Mouse (Mus musculus) kidney, embryonic 16.5 days (tissue): ENCODE results near the gene Hsd17b12. TPM values are rescaled to one million over a fixed set of nuclear protein-coding genes. Genes with fewer than 3 reads are reported as not detected.

Experiments used
- ATAC-seq: fragments of 200-750 bp; cut with Nextera tagmentation; 2 replicates; pipeline ENCODE4 v1.8.0; 2017; ENCODE audit warnings: moderate TSS enrichment; ENCODE audit not compliant: low FRiP score, low TSS enrichment
- H3K27ac ChIP-seq: fragments of 300-500 bp; sonication (generic); 2 replicates; pipeline ENCODE4 v1.5.1; 2014; ENCODE audit warnings: low read length
- H3K27me3 ChIP-seq: fragments of 300-500 bp; sonication (generic); 2 replicates; pipeline ENCODE4 v1.6.1; 2014; ENCODE audit warnings: low read length, control low read depth, mixed read lengths; ENCODE audit not compliant: insufficient read depth
- H3K36me3 ChIP-seq: fragments of 300-500 bp; sonication (generic); 2 replicates; pipeline ENCODE4 v1.6.1; 2014; ENCODE audit warnings: low read length, control low read depth, mixed read lengths; ENCODE audit not compliant: insufficient read depth
- H3K4me1 ChIP-seq: fragments of 300-500 bp; sonication (generic); 2 replicates; pipeline ENCODE4 v1.6.1; 2014; ENCODE audit warnings: low read length, control low read depth, mixed read lengths; ENCODE audit not compliant: insufficient read depth
- H3K4me2 ChIP-seq: fragments of 300-500 bp; sonication (generic); replicated peaks from 2 replicates; pipeline ENCODE4 v1.6.1; 2014; ENCODE audit warnings: low read depth, low read length
- H3K4me3 ChIP-seq: fragments of 300-500 bp; sonication (generic); 2 replicates; pipeline ENCODE4 v1.5.1; 2014; ENCODE audit warnings: mild to moderate bottlenecking, low read length
- H3K9ac ChIP-seq: fragments of 300-500 bp; sonication (generic); replicated peaks from 2 replicates; pipeline ENCODE4 v1.6.1; 2014; ENCODE audit warnings: low read length
- H3K9me3 ChIP-seq: fragments of 300-500 bp; sonication (generic); 2 replicates; pipeline ENCODE4 v1.6.1; 2016; ENCODE audit warnings: low read length, control low read depth
- whole genome bisulfite sequencing: fragments of 180-500 bp; shearing (Covaris S2); extraction: QIAGEN DNeasy Blood & Tissue Kit; methylation state at CpG from one replicate; pipeline ENCODE4 v1.1.7; 2014; 5-methylcytosine and 5-hydroxymethylcytosine counted together
- microRNA-seq: library from miRNA; unstranded; fragments of <30 nt; microRNA quantifications from one replicate; pipeline ENCODE4, GENCODE M21; 2016
- polyA plus RNA-seq: library from polyadenylated mRNA; unstranded; fragments of >200 nt; fragmentation: Nextera tagmentation; extraction: Ambion mirVana; gene quantifications from 2 replicates; pipeline ENCODE4 v1.2.1, GENCODE M21; 2015

Gene Hsd17b12
- polyA plus RNA-seq, 1 experiment from 2014 or later, result 146 TPM

- Histone ChIP-seq H3K27ac (no peak overlapping the region), H3K36me3 (peaks cover 40% of the 10 kb centered on the region), H3K4me1 (0 out of 2 replicates have a peak, but pooled peaks cover under 1% of the 10 kb centered on the region), H3K4me2 (no peak overlapping the region), H3K9me3 (no peaks in the 10 kb centered on the region), H3K4me3 (no peak overlapping the region), H3K9ac (no peak overlapping the region), H3K27me3 (no peaks in the 10 kb centered on the region)
- WGBS, result 50% methylated on average over 5 of the region's 5 CpGs
- no peak for ATAC-seq
Observed at GRCm38 (mm10) chr2:93992259-93992658, 165.5 kb downstream of the Hsd17b12 start.

GRCm38 (mm10) chr2:93991336-93991735, 166.4 kb downstream of the Hsd17b12 start:
- 73% methylated on average over 3 of the region's 3 CpGs for WGBS
- Histone ChIP-seq H3K36me3 (peaks cover 37% of the 10 kb centered on the region), H3K9me3 (no peaks in the 10 kb centered on the region), H3K4me1 (peaks cover 8% of the 10 kb centered on the region; the same call in 1 of the 2 replicates), H3K4me2 (no peak overlapping the region), H3K9ac (no peak overlapping the region), H3K27ac (no peak overlapping the region), H3K27me3 (no peaks in the 10 kb centered on the region), H3K4me3 (no peak overlapping the region)
- no peak for ATAC-seq

- Histone ChIP-seq H3K9me3 (no peaks in the 10 kb centered on the region), H3K27me3 (no peaks in the 10 kb centered on the region), H3K4me1 (peaks cover 16% of the 10 kb centered on the region; the same call in 1 of the 2 replicates), H3K4me3 (no peak overlapping the region), H3K9ac (no peak overlapping the region), H3K4me2 (no peak overlapping the region), H3K27ac (no peak overlapping the region), H3K36me3 (peaks cover 18% of the 10 kb centered on the region)
- ATAC-seq, result no peak
- WGBS, result 89% methylated on average over 2 of the region's 2 CpGs
Observed at GRCm38 (mm10) chr2:93988440-93988839, 169.3 kb downstream of the Hsd17b12 start.

Small RNAs within 50 kb of the gene (microRNA-seq; reads per million reads assigned to microRNA genes)
- not detected for gene Gm23630

Other genes starting within 250 kb of the Hsd17b12 start
- gene Gm13889, start 200.8 kb downstream of the Hsd17b12 start, polyA plus RNA-seq, result 9.5 and 10.0 TPM in 2 replicates
- not detected in 2 replicates for gene Gm27027, start 161.6 kb downstream of the Hsd17b12 start, polyA plus RNA-seq
- gene Alkbh3, start 147.2 kb downstream of the Hsd17b12 start, polyA plus RNA-seq, result 67.3 and 67.5 TPM in 2 replicates
- gene Ttc17, start 248.7 kb upstream of the Hsd17b12 start, polyA plus RNA-seq, result 17.4 and 18.6 TPM in 2 replicates